Mouse (Mus musculus): ENCODE results near the gene Clec4d.
A peak's percentile ranks its signal among the peaks of the same experiment; 100 is the strongest.

DNA sequence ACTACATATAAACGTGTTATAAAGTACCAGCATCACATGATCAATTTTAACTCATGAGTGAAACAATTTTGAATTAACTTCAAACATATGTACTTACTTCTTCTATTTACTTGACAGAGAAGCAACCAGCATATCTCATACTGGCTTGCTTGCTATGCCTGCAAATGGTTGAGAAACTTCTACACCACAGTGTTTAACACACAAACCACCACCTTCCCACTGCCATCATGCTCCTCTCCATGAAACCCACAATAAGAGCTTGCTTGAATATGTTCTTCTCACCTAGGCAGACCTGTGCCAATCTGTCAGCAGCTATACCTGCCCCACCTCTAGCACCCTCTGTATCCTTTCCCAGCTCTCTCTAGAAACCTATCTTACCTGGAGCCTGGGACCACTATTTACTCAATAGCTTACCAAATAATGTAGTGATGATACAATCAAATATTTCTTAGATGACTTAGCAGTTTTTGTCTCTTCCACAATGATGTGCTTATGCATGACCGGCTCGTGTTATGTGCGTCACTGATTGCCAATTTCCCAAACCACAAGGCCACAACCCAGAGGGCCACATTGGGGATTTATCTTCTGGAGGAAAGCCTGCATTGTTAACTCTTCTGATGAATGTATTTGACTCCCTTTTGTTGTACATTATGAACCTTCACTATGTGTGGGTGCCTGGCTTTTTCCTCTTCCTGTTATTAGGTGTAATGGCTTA is 1.9 kb upstream of the Clec4d start:
- TF ChIP-seq CTCF (IDR thresholded peaks at IDR 0.05; ENCODE audit: low read depth, low read length): no peak
- no peak for TF ChIP-seq GATA1 (IDR thresholded peaks at IDR 0.05; ENCODE audit: borderline replicate concordance, low read length)
- no peak for TF ChIP-seq GATA2 (IDR thresholded peaks at IDR 0.05; ENCODE audit: borderline replicate concordance, low read depth, low read length)
- TF ChIP-seq TAL1 (conservative IDR thresholded peaks at IDR 0.05; ENCODE audit: low read depth, low read length): 0 out of 2 replicates have a peak, but pooled peaks have one; percentile 11
- no peak for TF ChIP-seq POLR2AphosphoS5 (IDR thresholded peaks at IDR 0.05; ENCODE audit: insufficient replicate concordance, low read depth, low read length)
